Mouse (Mus musculus) spleen, adult 2 months (tissue): ENCODE data around the gene Gps1. TPM values are rescaled to one million over a fixed set of nuclear protein-coding genes. Genes with fewer than 3 reads are reported as not detected.
"Not testable (repeated sequence)": the region's sequence is repeated elsewhere in the genome, so short reads cannot be mapped to it uniquely, and the experiment has no call there.

ENCODE experiments used
- DNase-seq, 2 experiments: peaks; one replicate each; pipeline versions ENCODE4 v3.0.0 to v3.0.0-alpha.2; 2012 to 2021; ENCODE audit warnings: low spot score in 2 of 2, low read depth in 1 of 2
- H3K27ac ChIP-seq: fragments of 200-500 bp; 2 replicates; pipeline ENCODE4 v1.5.1; 2012; ENCODE audit warnings: low read length, inconsistent platforms; ENCODE audit not compliant: insufficient read depth
- H3K27me3 ChIP-seq: fragments of 200-500 bp; 2 replicates; pipeline ENCODE4 v1.6.1; 2012; ENCODE audit warnings: mild to moderate bottlenecking, moderate library complexity, low read length, inconsistent platforms; ENCODE audit not compliant: control insufficient read depth, insufficient read depth
- H3K36me3 ChIP-seq: fragments of 200-500 bp; 2 replicates; pipeline ENCODE4 v1.6.1; 2012; ENCODE audit warnings: mild to moderate bottlenecking, low read length, inconsistent platforms; ENCODE audit not compliant: control insufficient read depth, insufficient read depth
- H3K4me1 ChIP-seq: fragments of 200-500 bp; 2 replicates; pipeline ENCODE4 v1.6.1; 2011; ENCODE audit warnings: inconsistent platforms; ENCODE audit not compliant: control insufficient read depth, insufficient read depth, insufficient read length
- H3K4me3 ChIP-seq: fragments of 200-500 bp; 2 replicates; pipeline ENCODE4 v1.5.1; 2011; ENCODE audit warnings: mild to moderate bottlenecking, inconsistent platforms; ENCODE audit not compliant: insufficient read depth, insufficient read length; ENCODE audit errors: extremely low read depth
- CTCF ChIP-seq: fragments of 200-500 bp; IDR thresholded peaks from 2 replicates; pipeline ENCODE4 v1.5.1; 2011; ENCODE audit warnings: mild to moderate bottlenecking, inconsistent platforms; ENCODE audit not compliant: insufficient read depth, insufficient read length, insufficient replicate concordance; ENCODE audit errors: extremely low read depth
- POLR2A ChIP-seq: fragments of 200-500 bp; IDR thresholded peaks from 2 replicates; pipeline ENCODE4 v1.6.1; 2011; ENCODE audit warnings: low read depth, low read length, inconsistent platforms
- WGBS: fragments of 180-500 bp; shearing (Covaris S2); methylation state at CpG from one replicate; pipeline ENCODE4 v1.1.7; 2018; 5-methylcytosine and 5-hydroxymethylcytosine counted together
- polyA plus RNA-seq: library from polyadenylated mRNA; depleted of rRNA; stranded (reverse); fragments of >200 nt; gene quantifications from 2 replicates; pipeline ENCODE4 v1.2.3, GENCODE M21; 2012

The Gps1 gene
- polyA plus RNA-seq, 1 experiment: 84.9 TPM

DNA sequence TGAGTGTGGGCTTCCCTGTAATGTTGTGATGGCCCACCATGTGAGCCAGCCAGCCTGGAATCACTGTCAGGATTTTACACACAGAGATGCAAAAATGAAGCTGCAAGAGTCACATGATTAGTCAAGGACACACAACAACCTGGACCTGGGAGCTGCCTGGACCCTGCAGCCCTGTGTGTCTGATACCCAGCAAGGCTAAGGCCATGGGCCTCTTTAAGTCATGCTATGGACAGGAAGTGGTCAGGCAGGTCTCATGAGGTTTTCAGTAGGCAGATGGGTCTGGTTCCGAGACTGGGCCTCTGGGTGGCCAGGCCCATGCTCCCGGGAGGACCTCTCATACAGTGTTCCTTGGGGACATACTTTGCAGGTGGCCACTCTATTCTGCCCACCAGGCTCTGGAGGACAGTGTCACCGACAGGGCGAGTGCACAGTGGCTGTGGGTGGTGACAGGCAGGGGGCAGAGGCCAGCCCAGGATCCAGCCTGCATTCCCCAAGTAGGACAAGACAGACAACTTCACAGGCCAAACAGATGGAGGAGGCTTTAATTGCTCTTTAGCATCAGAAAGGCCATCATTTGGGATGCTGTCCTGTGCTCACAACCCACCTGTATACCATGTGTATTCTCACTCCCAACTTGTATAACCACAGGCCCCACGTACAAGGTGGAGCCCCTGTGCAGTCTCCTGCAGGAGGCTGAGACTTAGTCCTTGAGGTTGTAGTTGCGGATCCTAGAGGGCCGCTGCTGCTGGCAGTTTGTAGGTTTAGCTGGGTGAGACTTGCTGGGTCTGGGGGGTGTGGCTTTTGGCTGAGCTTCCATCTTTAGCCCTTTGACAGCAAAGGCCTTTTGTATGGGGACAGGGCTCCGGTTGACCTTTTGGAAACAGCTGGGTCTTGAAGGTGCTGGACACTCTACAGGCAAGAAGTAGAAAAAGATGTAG is 42.2 kb downstream of the Gps1 start:
- Histone ChIP-seq H3K4me1 (peaks cover 12% of the 10 kb centered on the region; the same call in 1 of the 2 replicates), H3K27me3 (no peaks in the 10 kb centered on the region), H3K36me3 (no peaks in the 10 kb centered on the region), H3K4me3 (no peak overlapping the region), H3K27ac (0 out of 2 replicates have a peak overlapping the region, but pooled peaks have one; percentile 13)
- TF ChIP-seq POLR2A (no peak), CTCF (no peak)
- WGBS: 82% methylated on average over 8 of the region's 8 CpGs
- no peak for DNase-seq

DNA sequence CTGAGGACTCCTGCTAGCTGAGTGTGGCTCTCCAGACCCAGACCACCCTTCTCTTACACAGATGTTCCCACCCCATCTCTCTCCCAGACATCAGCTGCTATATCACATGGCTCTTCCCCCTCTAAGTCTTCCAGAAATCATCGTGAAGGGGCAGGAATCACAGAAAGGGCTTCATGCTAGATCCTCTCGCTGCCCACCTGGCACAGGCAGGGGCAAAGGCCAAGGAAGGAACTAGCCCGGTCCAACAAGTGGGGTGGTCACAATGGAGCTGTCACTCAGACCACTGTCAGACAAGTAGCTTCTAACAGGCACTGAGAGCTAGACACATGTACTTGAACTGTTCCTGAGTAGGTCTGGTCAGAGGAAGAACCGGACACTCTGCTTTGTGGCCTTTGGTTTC is 44.3 kb downstream of the Gps1 start:
- no peak overlapping the region for H3K4me3 ChIP-seq
- peaks cover 8% of the 10 kb centered on the region; the same call in 1 of the 2 replicates for H3K4me1 ChIP-seq

DNA sequence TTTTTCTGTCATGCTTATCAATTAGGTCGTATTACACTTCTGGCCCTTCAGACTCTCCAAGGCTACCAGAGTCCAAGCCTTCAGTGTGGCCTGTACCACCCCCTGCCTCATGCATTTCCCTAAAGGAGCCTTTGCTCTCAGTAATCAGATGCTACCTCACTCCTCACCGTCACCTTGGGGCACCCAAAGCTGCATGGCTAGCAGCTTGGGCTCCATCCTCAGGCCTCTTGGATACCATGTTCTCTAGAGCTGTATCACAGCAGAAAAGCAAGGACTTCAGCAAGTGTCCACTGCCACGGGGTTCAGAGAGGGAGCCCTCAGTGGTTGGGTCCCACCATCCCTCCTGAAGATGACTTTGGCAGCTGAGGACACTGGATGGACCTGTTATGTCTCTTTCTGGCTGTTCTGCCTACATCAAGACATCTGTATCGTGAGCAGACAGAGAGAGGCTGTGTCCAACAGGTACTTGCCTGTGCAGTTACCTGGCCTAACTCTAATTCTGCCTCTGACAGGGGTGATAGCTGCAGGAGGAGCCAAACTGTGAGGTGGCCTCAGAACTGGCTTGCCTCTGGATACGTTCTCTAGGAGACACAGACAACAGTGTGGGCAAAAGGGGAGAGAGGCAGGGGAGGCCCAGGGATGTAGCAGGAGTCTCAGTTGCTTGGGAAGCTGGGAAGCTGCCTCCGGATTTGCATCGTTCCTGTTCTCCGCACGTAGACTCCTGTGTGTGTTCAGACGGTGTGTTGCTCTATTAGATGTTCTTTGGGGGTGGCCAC is 45.9 kb downstream of the Gps1 start:
- Histone ChIP-seq H3K27ac (no peak overlapping the region), H3K27me3 (no peaks in the 10 kb centered on the region), H3K36me3 (no peaks in the 10 kb centered on the region), H3K4me1 (peaks cover 7% of the 10 kb centered on the region; the same call in 1 of the 2 replicates), H3K4me3 (no peak overlapping the region)
- 91% methylated on average over 10 of the region's 10 CpGs for WGBS
- TF ChIP-seq CTCF (no peak), POLR2A (no peak)
- no peak for DNase-seq

More for the DNA sequence above, 44.3 kb downstream of the Gps1 start:
- 87% methylated on average over 4 of the region's 4 CpGs for WGBS
- Histone ChIP-seq H3K27ac (no peak overlapping the region), H3K36me3 (no peaks in the 10 kb centered on the region), H3K27me3 (no peaks in the 10 kb centered on the region)
- TF ChIP-seq POLR2A: no peak
- no peak for TF ChIP-seq CTCF
- no peak for DNase-seq

DNA sequence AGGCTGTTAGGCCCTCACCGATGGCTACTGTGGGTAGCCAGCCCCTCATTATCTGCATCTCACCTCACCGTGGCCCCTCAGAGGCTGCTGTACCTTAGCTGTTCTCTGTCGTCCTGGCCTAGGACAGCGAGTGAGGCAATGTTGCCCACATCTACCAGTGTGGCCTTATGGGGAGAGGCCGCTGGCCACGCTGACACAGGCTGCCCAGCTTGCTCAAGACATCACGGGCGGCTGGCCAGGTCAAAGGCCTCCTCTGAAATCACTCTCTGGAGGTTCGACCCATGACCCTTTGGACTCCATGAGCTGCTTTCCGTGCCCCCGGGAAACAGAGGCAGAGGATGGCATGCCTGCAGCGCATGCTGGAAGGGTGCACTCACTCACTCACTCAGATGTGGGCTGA is 46.6 kb downstream of the Gps1 start:
- H3K4me1 ChIP-seq: peaks cover 2% of the 10 kb centered on the region; the same call in 1 of the 2 replicates
- TF ChIP-seq CTCF: no peak
- TF ChIP-seq POLR2A: no peak
- H3K4me3 ChIP-seq: no peak overlapping the region
- no peak for DNase-seq
- no peak overlapping the region for H3K27ac ChIP-seq
- WGBS: 88% methylated on average over 12 of the region's 12 CpGs
- H3K36me3 ChIP-seq: no peaks in the 10 kb centered on the region
- no peaks in the 10 kb centered on the region for H3K27me3 ChIP-seq

DNA sequence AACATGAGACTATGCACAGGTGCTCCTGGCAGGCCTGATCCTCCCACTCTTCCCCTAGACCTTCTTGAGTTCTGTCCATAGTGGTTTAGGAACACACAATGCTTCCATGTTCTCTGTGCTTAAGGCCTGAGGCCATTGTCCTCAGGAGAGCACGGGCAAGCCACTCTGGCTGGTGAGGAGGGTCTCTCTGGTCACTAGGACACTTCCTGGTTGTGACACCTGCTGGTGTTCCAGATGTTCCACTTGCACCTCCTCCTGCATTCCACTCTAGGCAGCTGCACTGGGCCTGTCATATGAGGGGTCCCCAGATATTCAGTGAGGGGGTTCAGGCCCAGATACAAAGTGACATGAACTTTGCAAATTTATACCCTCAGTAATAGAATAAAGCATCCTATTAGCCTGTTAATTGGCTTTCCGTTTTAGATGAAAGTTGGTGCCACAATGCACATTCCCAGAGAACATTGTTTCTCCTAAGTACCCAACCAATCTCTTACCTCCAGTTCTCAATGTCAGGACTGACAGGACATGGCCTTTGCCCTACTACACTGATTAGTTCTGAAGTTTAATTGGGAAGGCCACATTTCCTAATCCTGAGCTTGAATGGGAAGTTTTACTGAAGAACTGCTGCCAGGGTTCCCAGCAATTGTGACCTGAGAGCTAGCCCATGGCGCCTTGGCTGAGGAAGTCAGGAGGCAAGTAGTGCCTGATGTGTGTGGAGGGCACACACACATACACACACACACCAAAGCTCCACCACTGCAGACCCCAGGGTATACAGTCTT is 47.8 kb downstream of the Gps1 start:
- no peak overlapping the region for H3K4me3 ChIP-seq
- TF ChIP-seq POLR2A (no peak), CTCF (no peak)
- H3K4me1 ChIP-seq: no peaks in the 10 kb centered on the region
- H3K36me3 ChIP-seq: no peaks in the 10 kb centered on the region
- 87% methylated on average over 3 of the region's 3 CpGs for WGBS
- no peak for DNase-seq
- no peaks in the 10 kb centered on the region for H3K27me3 ChIP-seq
- no peak overlapping the region for H3K27ac ChIP-seq

DNA sequence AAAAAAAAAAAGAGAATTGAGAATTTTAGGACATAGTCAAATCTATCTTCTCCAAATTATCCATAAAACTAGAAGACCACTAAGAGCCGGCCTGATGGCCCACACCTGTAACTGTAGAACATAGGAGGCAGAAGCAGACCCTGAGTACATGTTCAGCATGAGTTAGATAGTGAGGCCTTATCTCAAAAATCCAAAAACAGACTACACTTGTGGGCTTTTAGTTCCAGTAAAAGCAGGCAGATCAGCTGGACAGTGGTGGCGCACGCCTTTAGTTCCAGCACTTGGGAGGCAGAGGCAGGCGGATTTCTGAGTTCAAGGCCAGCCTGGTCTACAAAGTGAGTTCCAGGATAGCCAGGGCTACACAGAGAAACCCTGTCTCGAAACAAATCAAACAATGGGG is 48.9 kb downstream of the Gps1 start:
- not testable (repeated sequence) for H3K27ac ChIP-seq, H3K36me3 ChIP-seq
- WGBS: 89% methylated on average over 5 of the region's 5 CpGs

More for the DNA sequence above, 48.9 kb downstream of the Gps1 start:
- H3K27me3 ChIP-seq, H3K4me1 ChIP-seq, DNase-seq, H3K4me3 ChIP-seq: not testable (repeated sequence)
